Comparison of ENCODE assay signal across 11 mouse cellular contexts in the genomic region with DNA sequence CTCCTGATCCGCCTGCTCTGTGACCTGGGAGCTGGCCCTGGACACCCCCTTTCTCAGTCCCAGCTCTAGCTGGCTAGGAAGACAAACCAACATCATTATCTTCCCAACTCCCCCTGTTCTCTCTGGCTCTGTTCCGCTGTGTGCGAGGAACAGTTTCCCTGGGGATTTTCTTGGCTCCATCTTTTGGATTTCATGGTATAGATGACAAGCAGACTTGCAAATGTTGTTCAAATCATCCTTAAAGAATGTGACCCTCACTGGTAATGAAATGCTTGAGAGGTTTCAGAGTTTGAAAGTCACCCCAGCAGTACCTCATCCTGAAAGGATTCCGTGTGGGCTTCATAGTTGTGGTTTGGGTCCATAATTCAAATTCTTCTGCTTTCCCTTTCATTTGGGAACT. TPM values are rescaled to one million over a fixed set of nuclear protein-coding genes. Genes with fewer than 3 reads are reported as not detected.
DNase-seq lines count a peak whose midpoint lies in the region; ATAC-seq lines count a peak whose summit lies in the region.
"Had no signal": no experiment of that assay in that cellular context is flagged by ENCODE, and none has a peak within 500 bp of the region (broad histone marks: within the 10 kb centered on the region; RNA-seq: fewer than 3 reads in every experiment).

No protein-coding gene starts in this region.

- ATAC-seq in hindbrain, embryonic 14.5 days (ENCODE audit: low FRiP score): no peak
- ATAC-seq in hindbrain, embryonic 13.5 days (ENCODE audit: low FRiP score): no peak
- ATAC-seq: forebrain, embryonic 15.5 days; inflammation-experienced regulatory T-cells, adult 6 months had no signal

- H3K27me3 ChIP-seq in hindbrain, embryonic 14.5 days (ENCODE audit: control insufficient read depth, insufficient read depth, low read length): no peaks in the 10 kb centered on the region
- no peaks in the 10 kb centered on the region for H3K27me3 ChIP-seq in hindbrain, embryonic 13.5 days
- no peaks in the 10 kb centered on the region for H3K27me3 ChIP-seq in limb, embryonic 10.5 days (ENCODE audit: low read depth, poor library complexity, severe bottlenecking)
- H3K27me3 ChIP-seq: forebrain, embryonic 15.5 days had no signal

- H3K9me3 ChIP-seq in hindbrain, embryonic 14.5 days (ENCODE audit: control insufficient read depth, low read length): no peaks in the 10 kb centered on the region
- H3K9me3 ChIP-seq in hindbrain, embryonic 13.5 days: no peaks in the 10 kb centered on the region
- H3K9me3 ChIP-seq in limb, embryonic 10.5 days (replicated peaks): no peaks in the 10 kb centered on the region
- H3K9me3 ChIP-seq: forebrain, embryonic 15.5 days had no signal

- H3K36me3 ChIP-seq in hindbrain, embryonic 14.5 days (replicated peaks; ENCODE audit: control insufficient read depth, insufficient read depth): no peaks in the 10 kb centered on the region
- H3K36me3 ChIP-seq in hindbrain, embryonic 13.5 days: no peaks in the 10 kb centered on the region
- no peaks in the 10 kb centered on the region for H3K36me3 ChIP-seq in limb, embryonic 10.5 days
- H3K36me3 ChIP-seq: forebrain, embryonic 15.5 days had no signal

- H3K4me3 ChIP-seq in hindbrain, embryonic 14.5 days (replicated peaks; ENCODE audit: low read length): no peak overlapping the region
- no peak overlapping the region for H3K4me3 ChIP-seq in hindbrain, embryonic 13.5 days
- H3K4me3 ChIP-seq in limb, embryonic 10.5 days: no peak overlapping the region
- H3K4me3 ChIP-seq: forebrain, embryonic 15.5 days had no signal

- H3K27ac ChIP-seq in hindbrain, embryonic 14.5 days: 0 out of 2 replicates have a peak overlapping the region, but pooled peaks have one; percentile 5
- H3K27ac ChIP-seq in hindbrain, embryonic 13.5 days: no peak overlapping the region; the same call in 1 of the 2 replicates
- H3K27ac ChIP-seq in limb, embryonic 10.5 days: peak overlapping the region; percentile 86; the same call in 1 of the 2 replicates
- H3K27ac ChIP-seq: forebrain, embryonic 15.5 days had no signal

- no peak for DNase-seq in hindbrain, embryonic 14.5 days (ENCODE audit: low spot score)
- DNase-seq in 3T3-L1 (ENCODE audit: low read depth, low spot score) (peak; percentile 96), NIH3T3 (ENCODE audit: low read depth) (peak; percentile 86)
- no peak for DNase-seq in limb, embryonic 10.5 days (ENCODE audit: low spot score)
- no peak for DNase-seq in urinary bladder, postnatal 10 days (ENCODE audit: low spot score)
- DNase-seq in adrenal gland, adult 8-10 months: no peak
- DNase-seq: cerebellum, adult 8-10 months; gastrocnemius, postnatal 10 days had no signal

- H3K9ac ChIP-seq in hindbrain, embryonic 14.5 days: no peak overlapping the region
- no peak overlapping the region for H3K9ac ChIP-seq in hindbrain, embryonic 13.5 days
- H3K9ac ChIP-seq: forebrain, embryonic 15.5 days had no signal

- WGBS in hindbrain, embryonic 14.5 days: 43% methylated on average over 4 of the region's 4 CpGs
- WGBS in hindbrain, embryonic 13.5 days: 51% methylated on average over 4 of the region's 4 CpGs
- WGBS in limb, embryonic 10.5 days: 73% methylated on average over 4 of the region's 4 CpGs

- H3K4me2 ChIP-seq in hindbrain, embryonic 14.5 days (replicated peaks): no peak overlapping the region
- no peak overlapping the region for H3K4me2 ChIP-seq in hindbrain, embryonic 13.5 days
- H3K4me2 ChIP-seq: forebrain, embryonic 15.5 days had no signal

- H3K4me1 ChIP-seq in hindbrain, embryonic 14.5 days (replicated peaks; ENCODE audit: control insufficient read depth, insufficient read depth, low read length): peaks cover 66% of the 10 kb centered on the region
- peaks cover 78% of the 10 kb centered on the region for H3K4me1 ChIP-seq in hindbrain, embryonic 13.5 days (replicated peaks)
- peaks cover 96% of the 10 kb centered on the region for H3K4me1 ChIP-seq in limb, embryonic 10.5 days

RNA-seq across cellular contexts. Expression of a gene that starts 38.2 kb away (rescaled TPM):
- polyA plus RNA-seq in hindbrain, embryonic 14.5 days (2014; fragmentation: Nextera tagmentation; extraction: Ambion mirVana): 155 and 163 TPM in 2 replicates
- 165 and 171 TPM in 2 replicates for polyA plus RNA-seq in hindbrain, embryonic 13.5 days (2015; fragmentation: Nextera tagmentation; extraction: Ambion mirVana)
- 340 and 390 TPM in 2 replicates for polyA plus RNA-seq in limb, embryonic 10.5 days (2016; fragmentation: Nextera tagmentation; extraction: Ambion mirVana)
- total RNA-seq in adrenal gland, adult 8-10 months (2022): 10 to 100 TPM; 40.3 to 44.5 (median 42.4) TPM

Comparison
In these comparisons a context has a peak if more than half of its experiments do, and no peak if none do; other contexts are left out.
1. DNase-seq: peak in 3T3-L1 (single experiment) and NIH3T3 (single experiment); none in hindbrain, embryonic 14.5 days (single experiment), limb, embryonic 10.5 days (single experiment), urinary bladder, postnatal 10 days (single experiment) and adrenal gland, adult 8-10 months (single experiment).